Mouse (Mus musculus): ENCODE results near the gene Ambn. TPM values are rescaled to one million over a fixed set of nuclear protein-coding genes. Genes with fewer than 3 reads are reported as not detected.
"Not testable (repeated sequence)": the region's sequence is repeated elsewhere in the genome, so short reads cannot be mapped to it uniquely, and the experiment has no call there.

Ambn gene
- polyA plus RNA-seq (2012; rRNA removed) = not detected in 2 replicates

- no peak for DNase-seq
- 72% methylated on average over 3 of the region's 3 CpGs for WGBS
- no peaks in the 10 kb centered on the region for H3K4me1 ChIP-seq (ENCODE audit: control insufficient read depth, insufficient read depth, low read length)
Observed at GRCm38 (mm10) chr5:88455691-88456090, at the start of gene Ambn. Ambn (plus strand) TSS chr5:88455991.

GRCm38 (mm10) chr5:88420319-88421065, 35.3 kb upstream of the Ambn start:
- H3K4me3 ChIP-seq (replicated peaks; ENCODE audit: extremely low read depth, low read depth, low read length) = no peak overlapping the region
- 83% methylated on average over 8 of the region's 8 CpGs for WGBS
- H3K4me1 ChIP-seq (ENCODE audit: control insufficient read depth, insufficient read depth, low read length) = no peaks in the 10 kb centered on the region
- TF ChIP-seq POLR2A (IDR thresholded peaks at IDR 0.05; ENCODE audit: borderline replicate concordance, extremely low read depth, low read depth, low read length) (no peak), CTCF (IDR thresholded peaks at IDR 0.05; ENCODE audit: insufficient read depth, low read length) (no peak)
- no peak for DNase-seq

More at GRCm38 (mm10) chr5:88455691-88456090, at the start of gene Ambn:
- TF ChIP-seq CTCF (IDR thresholded peaks at IDR 0.05; ENCODE audit: insufficient read depth, low read length) (no peak), POLR2A (IDR thresholded peaks at IDR 0.05; ENCODE audit: borderline replicate concordance, extremely low read depth, low read depth, low read length) (no peak)
- no peak within 1 kb of the TSS for H3K4me3 ChIP-seq (replicated peaks; ENCODE audit: extremely low read depth, low read depth, low read length)

GRCm38 (mm10) chr5:88424892-88425291, 30.9 kb upstream of the Ambn start:
- not testable (repeated sequence) for H3K4me3 ChIP-seq (replicated peaks; ENCODE audit: extremely low read depth, low read depth, low read length); H3K4me1 ChIP-seq (ENCODE audit: control insufficient read depth, insufficient read depth, low read length); DNase-seq
- WGBS = 61% methylated on average over 2 of the region's 2 CpGs

- no peak for DNase-seq
- TF ChIP-seq POLR2A (IDR thresholded peaks at IDR 0.05; ENCODE audit: borderline replicate concordance, extremely low read depth, low read depth, low read length) (no peak), CTCF (IDR thresholded peaks at IDR 0.05; ENCODE audit: insufficient read depth, low read length) (no peak)
- no peaks in the 10 kb centered on the region for H3K4me1 ChIP-seq (ENCODE audit: control insufficient read depth, insufficient read depth, low read length)
- no peak overlapping the region for H3K4me3 ChIP-seq (replicated peaks; ENCODE audit: extremely low read depth, low read depth, low read length)
- 26% methylated on average over 1 of the region's 1 CpGs for WGBS
Observed at GRCm38 (mm10) chr5:88426753-88427152, 29.0 kb upstream of the Ambn start.

GRCm38 (mm10) chr5:88467471-88467870, 11.7 kb downstream of the Ambn start:
- WGBS = 80% methylated on average over 2 of the region's 2 CpGs
- TF ChIP-seq CTCF (IDR thresholded peaks at IDR 0.05; ENCODE audit: insufficient read depth, low read length) (no peak), POLR2A (IDR thresholded peaks at IDR 0.05; ENCODE audit: borderline replicate concordance, extremely low read depth, low read depth, low read length) (no peak)
- no peak for DNase-seq
- no peaks in the 10 kb centered on the region for H3K4me1 ChIP-seq (ENCODE audit: control insufficient read depth, insufficient read depth, low read length)
- no peak overlapping the region for H3K4me3 ChIP-seq (replicated peaks; ENCODE audit: extremely low read depth, low read depth, low read length)

- H3K4me1 ChIP-seq (ENCODE audit: control insufficient read depth, insufficient read depth, low read length) = no peaks in the 10 kb centered on the region
- TF ChIP-seq POLR2A (IDR thresholded peaks at IDR 0.05; ENCODE audit: borderline replicate concordance, extremely low read depth, low read depth, low read length) (no peak), CTCF (IDR thresholded peaks at IDR 0.05; ENCODE audit: insufficient read depth, low read length) (no peak)
- WGBS = 82% methylated on average over 4 of the region's 4 CpGs
- H3K4me3 ChIP-seq (replicated peaks; ENCODE audit: extremely low read depth, low read depth, low read length) = no peak overlapping the region
- DNase-seq = no peak
Observed at GRCm38 (mm10) chr5:88468807-88469704, 13.3 kb downstream of the Ambn start.

GRCm38 (mm10) chr5:88487675-88488074, 31.9 kb downstream of the Ambn start, which contains the start of gene Enam:
Enam (plus strand) TSS chr5:88487975.
- DNase-seq = no peak
- no peak for TF ChIP-seq POLR2A (IDR thresholded peaks at IDR 0.05; ENCODE audit: borderline replicate concordance, extremely low read depth, low read depth, low read length)
- no peak for TF ChIP-seq CTCF (IDR thresholded peaks at IDR 0.05; ENCODE audit: insufficient read depth, low read length)
- no peaks in the 10 kb centered on the region for H3K4me1 ChIP-seq (ENCODE audit: control insufficient read depth, insufficient read depth, low read length)
- H3K4me3 ChIP-seq (replicated peaks; ENCODE audit: extremely low read depth, low read depth, low read length) = no peak within 1 kb of the TSS

GRCm38 (mm10) chr5:88489004-88489403, 33.2 kb downstream of the Ambn start:
- WGBS = 55% methylated on average over 2 of the region's 2 CpGs
- H3K4me3 ChIP-seq (replicated peaks; ENCODE audit: extremely low read depth, low read depth, low read length) = no peak overlapping the region
- no peaks in the 10 kb centered on the region for H3K4me1 ChIP-seq (ENCODE audit: control insufficient read depth, insufficient read depth, low read length)
- TF ChIP-seq POLR2A (IDR thresholded peaks at IDR 0.05; ENCODE audit: borderline replicate concordance, extremely low read depth, low read depth, low read length) = no peak
- TF ChIP-seq CTCF (IDR thresholded peaks at IDR 0.05; ENCODE audit: insufficient read depth, low read length) = no peak
- no peak for DNase-seq

GRCm38 (mm10) chr5:88491111-88491510, 35.3 kb downstream of the Ambn start:
- no peak for TF ChIP-seq CTCF (IDR thresholded peaks at IDR 0.05; ENCODE audit: insufficient read depth, low read length)
- no peak for TF ChIP-seq POLR2A (IDR thresholded peaks at IDR 0.05; ENCODE audit: borderline replicate concordance, extremely low read depth, low read depth, low read length)
- Histone ChIP-seq H3K4me3 (replicated peaks; ENCODE audit: extremely low read depth, low read depth, low read length) (no peak overlapping the region), H3K4me1 (ENCODE audit: control insufficient read depth, insufficient read depth, low read length) (no peaks in the 10 kb centered on the region)
- DNase-seq = no peak
- WGBS = 80% methylated on average over 5 of the region's 5 CpGs

Data from lung, adult 2 months (tissue).